Mouse (Mus musculus): ENCODE results near the gene Tmem43. TPM values are rescaled to one million over a fixed set of nuclear protein-coding genes. Genes with fewer than 3 reads are reported as not detected.

The Tmem43 gene
- polyA plus RNA-seq, 1 experiment from 2014 or later = 44.3 TPM

DNA sequence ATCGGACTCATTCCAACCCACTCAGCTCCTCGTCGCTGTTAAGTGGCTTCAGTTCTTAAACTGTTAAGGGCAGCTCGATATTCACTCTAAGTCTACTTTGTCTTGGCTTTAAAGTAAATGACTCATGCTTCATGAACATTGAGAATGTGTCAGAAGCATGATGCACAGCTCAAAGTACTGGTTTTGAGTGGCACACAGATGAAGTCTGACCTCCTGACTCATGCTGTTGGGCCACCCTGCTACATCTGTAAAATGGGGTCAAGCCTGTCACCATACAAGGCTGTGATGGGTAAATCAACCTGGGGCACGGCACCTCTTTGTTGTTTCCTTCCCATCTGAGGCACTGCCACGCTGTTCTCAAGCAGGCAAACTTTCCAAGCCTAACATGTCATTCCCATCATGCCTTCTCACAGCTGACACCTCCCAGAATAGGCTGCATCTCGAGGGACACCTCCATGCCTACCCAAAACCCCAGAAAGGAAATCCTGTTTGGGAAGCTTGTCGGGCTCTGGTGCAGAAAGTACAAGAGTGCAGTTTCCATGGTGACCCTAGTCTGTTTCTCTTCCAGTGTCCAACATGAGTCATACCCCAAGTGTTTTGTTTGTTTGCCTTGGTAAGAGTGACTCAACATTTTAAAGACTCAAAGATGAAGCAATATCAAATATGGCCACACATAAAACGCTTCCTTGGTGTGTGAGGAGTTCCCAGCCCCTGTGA lies 15.2 kb downstream of the Tmem43 start:
- DNase-seq (ENCODE audit: low spot score) = no peak

DNA sequence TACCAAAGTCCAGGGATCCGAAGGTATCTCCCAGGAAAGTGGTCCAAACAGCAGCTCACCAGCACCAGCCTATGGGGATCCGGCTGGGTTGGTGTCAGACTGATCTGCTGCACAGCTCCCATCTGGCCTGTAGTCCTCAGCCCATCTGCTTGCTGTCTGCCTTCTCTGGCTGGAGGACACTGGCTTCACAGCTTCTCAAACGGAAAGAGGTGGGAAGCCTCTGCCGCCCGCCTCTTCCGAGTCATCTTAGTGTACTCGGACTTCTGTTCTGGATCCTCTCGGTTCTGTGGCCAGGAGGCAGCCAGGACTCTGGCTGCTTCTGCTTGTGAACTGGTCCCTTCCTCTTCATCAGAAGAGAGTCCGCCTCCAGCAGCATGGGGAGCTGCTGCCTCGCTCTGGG lies 16.4 kb downstream of the Tmem43 start:
- DNase-seq (ENCODE audit: low spot score) = no peak

DNA sequence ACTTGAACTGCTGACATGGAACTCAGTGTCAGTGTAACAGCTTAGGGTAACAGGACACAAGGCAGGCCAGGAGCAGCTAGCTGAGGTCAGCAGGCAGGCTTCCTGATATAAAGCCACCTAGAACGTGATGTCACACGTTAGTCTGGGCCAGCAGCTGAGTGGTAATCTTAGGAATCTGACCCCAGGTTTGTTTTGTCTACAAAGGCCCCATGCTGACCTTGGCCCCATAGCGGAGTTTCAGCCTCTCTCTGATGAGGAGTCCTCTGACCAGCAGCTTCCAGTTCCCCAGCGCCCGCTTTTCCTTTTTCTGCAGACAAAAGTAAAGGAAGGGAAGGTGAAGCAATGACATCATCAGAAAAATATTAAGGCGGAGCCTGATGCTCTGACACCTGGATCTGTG lies 17.5 kb downstream of the Tmem43 start:
- no peak for DNase-seq (ENCODE audit: low spot score)

- no peak for DNase-seq (ENCODE audit: low spot score)
Measured at GRCm38 (mm10) chr6:91493053-91493452, 19.6 kb downstream of the Tmem43 start.

GRCm38 (mm10) chr6:91494526-91494925 lies 21.0 kb downstream of the Tmem43 start:
- no peak for DNase-seq (ENCODE audit: low spot score)

DNA sequence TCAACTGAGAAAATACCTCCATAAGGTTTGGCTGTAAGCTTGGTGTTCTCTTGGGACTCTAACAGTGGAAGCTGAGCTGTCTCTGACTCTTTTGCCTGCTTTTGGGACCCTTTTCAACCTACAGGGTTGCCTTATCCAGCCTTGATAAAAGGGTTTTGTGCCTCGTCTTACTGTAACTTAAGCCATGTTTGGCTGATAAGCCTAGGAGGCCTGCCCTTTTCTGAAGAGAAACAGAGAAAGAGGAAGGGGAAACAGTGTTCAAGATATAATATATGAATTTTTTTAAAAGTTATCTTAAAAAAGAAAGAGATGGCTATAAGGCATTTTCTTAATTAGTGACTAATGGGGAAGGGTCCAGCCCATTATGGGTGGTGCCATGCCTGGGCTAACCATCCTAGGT lies 29.8 kb downstream of the Tmem43 start:
- no peak for DNase-seq (ENCODE audit: low spot score)

- DNase-seq (ENCODE audit: low spot score) = peak; percentile 85
Measured at GRCm38 (mm10) chr6:91506036-91506435, 32.5 kb downstream of the Tmem43 start.

DNA sequence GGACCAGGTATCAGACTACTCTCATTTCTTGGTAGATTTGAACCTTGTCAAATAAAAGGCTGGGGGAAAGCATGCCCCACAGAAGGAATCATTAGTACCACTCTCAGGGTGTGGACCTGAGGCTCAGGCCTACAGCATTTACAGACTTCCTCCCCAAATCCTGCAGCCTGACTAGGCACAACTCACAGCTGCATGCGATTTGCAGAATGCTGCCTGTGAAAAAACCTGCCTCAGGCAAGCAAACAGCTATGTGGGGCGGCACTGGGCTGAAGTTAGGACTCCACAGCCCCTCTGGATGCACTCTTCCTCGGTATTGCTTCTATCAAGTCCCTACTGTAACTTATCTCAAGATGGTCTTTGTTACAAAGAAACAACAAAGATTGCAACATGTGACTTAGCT lies 34.5 kb downstream of the Tmem43 start:
- DNase-seq (ENCODE audit: low spot score) = peak; percentile 55

- DNase-seq (ENCODE audit: low spot score) = peak; percentile 80
Measured at GRCm38 (mm10) chr6:91509326-91509725, 35.8 kb downstream of the Tmem43 start.

DNA sequence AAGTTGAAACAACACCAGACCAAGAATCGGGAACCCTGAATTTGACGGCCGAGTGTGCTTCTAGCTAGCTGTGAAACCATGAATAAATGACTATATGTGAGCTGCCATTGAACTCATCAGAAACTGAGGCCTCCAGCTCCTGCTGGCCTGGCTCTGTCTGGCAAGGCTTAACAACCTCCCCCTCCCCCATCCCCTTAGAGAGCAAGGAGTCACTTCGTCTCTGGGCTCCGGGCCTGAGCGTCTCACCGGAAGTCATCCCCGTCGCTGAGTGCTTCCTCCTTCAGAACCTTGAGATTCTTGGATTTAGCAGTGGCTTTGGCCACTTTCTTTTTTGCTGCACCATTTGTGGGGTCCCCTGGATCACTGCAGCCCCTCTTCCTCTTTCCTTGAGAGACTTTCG lies 36.7 kb downstream of the Tmem43 start:
- DNase-seq (ENCODE audit: low spot score) = peak; percentile 5

DNA sequence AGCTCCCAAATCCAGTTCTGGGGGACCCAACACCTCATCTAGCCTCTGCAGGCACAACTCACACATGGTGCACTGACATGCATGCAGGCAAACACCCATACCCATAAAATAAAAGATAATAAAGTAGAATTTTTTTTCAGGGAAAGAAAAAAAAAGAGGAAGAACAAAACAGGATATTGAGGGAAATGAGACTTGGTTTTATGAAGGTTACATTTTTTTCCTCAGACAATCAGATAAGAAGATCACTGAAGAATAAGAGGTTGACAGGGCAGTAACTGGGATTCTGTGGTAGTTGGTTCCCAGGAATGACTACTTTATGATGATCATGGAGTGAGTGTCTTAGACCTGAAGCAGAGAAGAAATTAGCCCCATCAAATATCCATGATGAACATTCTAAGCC lies 40.6 kb downstream of the Tmem43 start:
- no peak for DNase-seq (ENCODE audit: low spot score)

DNA sequence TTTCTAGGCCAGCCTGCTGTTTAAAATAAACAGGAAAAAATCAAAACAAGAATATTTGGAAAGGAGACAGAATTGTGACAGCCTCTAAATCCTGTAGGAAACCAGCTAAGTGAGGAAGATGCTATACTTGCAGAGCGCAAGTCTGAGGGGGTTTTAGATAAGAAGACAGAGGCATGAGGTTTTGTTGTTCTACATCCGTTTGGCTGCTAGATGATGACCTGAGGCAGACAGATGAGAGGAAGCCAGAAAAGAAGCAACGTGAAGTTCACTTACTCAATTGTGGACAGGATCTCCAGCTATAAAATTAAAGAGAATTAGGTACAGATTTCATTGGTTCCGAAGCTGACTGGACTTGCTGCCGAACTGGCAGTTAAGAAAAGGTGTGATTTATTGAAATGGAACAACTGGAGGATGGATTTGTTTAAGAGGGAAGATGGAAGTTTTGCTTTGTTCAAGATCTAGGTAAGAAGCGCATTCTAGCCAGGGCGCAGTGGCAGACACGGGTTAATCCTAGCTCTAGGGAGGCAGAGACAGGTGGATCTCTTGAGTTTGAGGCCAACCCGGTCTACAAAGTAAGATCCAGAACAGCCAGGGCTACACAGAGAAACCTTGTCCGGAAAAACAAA lies 41.3 kb downstream of the Tmem43 start:
- DNase-seq (ENCODE audit: low spot score) = peak; percentile 20

DNA sequence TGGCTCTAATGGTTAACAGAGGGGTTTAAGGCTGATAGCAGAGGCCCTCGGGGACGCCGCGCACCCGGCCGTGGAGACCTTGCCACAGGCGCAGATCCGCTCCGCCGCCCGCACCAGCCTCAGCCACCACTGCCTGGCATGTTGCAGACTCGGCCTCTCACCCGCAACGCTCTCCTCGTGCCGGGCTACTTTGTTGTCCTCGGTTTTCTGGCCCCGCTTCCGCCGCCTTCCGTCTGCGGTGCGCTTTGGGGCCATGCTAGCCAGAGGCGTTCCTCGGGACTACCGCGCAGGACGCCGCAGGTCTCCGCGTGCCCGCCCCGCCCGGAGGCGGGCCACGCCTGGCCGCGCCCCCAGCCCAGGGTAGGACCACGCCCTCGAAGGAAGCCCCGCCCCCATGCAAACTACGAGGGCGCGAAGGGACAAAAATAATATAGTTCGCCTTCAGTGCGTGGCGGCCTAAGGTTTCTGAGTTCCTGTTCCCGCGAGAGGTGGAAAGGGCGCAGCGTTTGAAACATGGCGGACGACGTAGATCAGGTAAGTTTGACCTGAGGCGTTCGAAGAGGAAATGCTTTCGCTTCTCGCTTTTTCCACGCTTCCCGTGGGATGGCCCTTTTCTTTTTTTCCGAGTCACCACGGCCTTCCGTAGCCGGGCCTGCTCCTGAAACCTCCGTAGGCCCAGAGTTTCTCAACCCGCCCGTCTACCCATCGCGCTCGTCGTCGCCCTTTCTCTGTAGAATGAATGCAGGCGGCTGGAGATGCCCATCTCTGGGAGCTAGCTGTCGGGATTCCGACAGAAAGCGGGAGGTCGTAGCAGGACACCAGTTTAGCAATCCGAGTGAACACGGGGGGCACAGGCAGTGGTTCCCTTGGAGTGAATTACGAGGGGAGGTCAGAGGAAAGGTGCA lies 42.3 kb downstream of the Tmem43 start, which contains the start of the genes Xpc and Lsm3:
Gene Xpc, minus strand, starts transcription at position 344 of the 905 bp plus-strand sequence.
Gene Lsm3, plus strand, starts transcription at position 384 of the 905 bp plus-strand sequence.
- DNase-seq (ENCODE audit: low spot score) = peak; percentile 98

- DNase-seq (ENCODE audit: low spot score) = no peak
Measured at GRCm38 (mm10) chr6:91518454-91519020, 45.0 kb downstream of the Tmem43 start.

DNA sequence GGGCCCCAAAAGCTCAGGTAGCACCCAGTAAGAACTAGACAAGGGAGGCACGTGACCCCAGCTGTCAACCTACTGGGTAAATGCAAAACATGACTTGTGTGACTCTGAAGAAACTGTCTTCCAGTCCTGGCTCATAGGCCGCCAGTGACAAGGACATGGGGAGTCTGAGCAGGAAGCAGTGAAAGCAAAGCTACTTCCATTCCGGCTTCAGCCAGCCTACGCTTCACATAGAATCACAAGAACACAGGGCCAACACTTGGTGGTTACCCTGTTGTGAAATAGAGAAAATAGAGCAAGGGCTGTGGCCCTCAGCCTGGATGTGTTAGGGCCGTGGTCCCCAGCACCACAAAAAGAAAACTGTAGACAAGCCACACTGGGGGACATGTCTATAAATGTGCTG lies 49.3 kb downstream of the Tmem43 start:
- no peak for DNase-seq (ENCODE audit: low spot score)

DNA sequence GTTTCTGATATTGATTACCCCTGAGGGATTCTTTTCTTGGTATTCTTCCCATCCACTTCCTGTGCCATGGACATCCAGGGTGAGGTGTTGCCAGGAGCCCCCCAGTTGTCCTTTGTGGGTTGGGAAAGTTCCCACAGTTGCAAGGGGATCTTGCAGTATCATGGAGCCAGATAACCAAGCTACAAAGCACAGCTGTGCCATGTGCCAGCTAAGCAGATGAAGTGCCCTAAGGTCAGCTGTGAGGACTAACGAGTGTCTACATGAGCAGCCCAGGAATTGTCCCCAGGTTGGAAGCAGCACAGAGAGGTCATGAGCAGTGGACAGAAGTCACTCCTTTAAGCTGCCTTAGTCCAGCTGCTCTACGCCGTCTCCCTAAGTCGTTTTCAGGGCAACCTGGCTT lies 52.0 kb downstream of the Tmem43 start:
- DNase-seq (ENCODE audit: low spot score) = no peak

DNA sequence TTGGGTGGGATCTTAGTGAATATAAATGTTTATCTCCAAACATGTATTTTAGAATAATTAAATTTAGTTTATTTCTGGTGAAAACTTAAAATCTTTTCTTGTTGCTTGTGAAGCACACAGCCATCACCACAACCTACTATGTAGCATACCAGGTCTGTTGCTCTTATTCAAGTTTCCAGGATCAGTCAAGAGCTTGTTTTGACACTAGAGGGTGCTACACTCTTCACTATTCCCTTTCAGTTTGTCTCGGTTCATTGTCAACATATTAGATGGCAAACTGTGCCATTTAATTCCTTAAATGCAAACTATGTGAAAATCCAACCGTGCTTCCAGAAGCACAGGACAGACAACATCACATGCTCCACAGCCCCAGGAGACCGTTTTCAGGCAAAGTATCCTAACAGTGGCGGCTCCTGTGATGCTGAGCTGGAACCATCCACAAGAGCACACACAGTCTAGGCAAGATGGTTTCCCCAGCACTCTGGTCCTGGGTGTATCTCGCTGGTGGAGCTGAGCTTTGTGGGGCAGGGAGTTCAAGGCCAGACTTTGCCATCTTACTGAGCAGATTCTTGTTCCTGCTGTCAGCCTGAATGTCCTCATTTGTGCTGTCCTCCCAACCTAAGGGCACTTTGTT lies 53.8 kb downstream of the Tmem43 start:
- DNase-seq (ENCODE audit: low spot score) = peak; percentile 42

DNA sequence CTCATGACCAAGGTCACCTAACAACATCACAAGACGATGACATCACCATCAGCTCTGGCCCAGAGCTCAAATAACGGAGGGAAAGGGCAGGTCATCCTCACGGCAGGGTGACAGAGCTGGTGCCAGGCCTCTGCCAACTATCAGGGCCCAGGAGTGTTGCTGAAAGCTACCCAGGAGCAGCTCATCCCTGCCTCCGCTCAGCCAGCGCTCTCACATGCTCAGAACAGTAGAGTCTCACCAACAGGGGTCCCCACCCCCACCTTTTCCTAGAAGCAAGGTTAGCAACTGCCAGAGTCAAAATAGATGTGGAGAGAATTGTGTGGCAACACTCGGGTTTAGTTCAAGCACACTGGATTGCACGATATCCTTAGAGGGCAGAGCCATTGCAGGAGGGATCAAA lies 54.8 kb downstream of the Tmem43 start:
- DNase-seq (ENCODE audit: low spot score) = no peak

DNA sequence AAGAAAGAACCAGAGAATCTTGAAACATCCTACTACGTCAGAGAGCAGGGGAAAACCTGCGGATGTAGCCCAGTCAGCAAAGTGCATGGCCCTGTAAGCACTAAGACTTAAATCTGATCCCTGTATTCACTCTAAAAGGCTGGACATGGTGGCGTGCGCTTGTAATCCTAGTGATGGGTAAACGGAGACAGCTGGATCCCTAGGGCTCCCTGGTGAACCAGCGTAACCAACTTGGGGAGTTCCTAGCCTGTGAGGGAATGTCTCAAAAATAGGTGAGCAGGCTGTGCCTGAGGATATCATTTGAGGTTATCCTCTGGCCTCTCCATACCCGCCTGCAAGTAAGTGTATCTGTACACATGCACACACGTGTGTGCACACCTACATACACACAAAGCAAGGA lies 57.2 kb downstream of the Tmem43 start:
- no peak for DNase-seq (ENCODE audit: low spot score)

- no peak for DNase-seq (ENCODE audit: low spot score)
Measured at GRCm38 (mm10) chr6:91531276-91531675, 57.8 kb downstream of the Tmem43 start.

DNA sequence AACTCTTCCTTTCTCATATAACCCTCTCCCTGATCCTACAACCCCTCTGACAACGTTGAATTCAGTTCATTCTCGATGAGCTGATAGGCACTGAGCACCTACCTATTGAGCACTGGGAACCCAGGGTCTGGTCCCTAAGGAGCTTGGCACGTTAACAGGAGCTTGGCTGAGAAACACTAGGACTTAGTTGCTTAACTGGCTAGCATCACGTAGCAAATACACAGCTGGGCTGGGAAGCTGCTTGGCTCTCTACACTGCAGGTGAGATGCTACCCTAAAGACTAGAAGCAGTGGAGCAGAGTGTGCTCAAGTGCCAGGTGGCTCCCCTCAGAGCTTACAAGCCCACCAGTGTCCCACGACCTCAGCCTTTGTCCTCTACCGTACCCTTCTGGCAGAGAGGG lies 59.2 kb downstream of the Tmem43 start:
- DNase-seq (ENCODE audit: low spot score) = no peak

Measured in thymus, postnatal 0 days (tissue).